ENCODE assay signal across 23 mouse cellular contexts in the genomic region with DNA sequence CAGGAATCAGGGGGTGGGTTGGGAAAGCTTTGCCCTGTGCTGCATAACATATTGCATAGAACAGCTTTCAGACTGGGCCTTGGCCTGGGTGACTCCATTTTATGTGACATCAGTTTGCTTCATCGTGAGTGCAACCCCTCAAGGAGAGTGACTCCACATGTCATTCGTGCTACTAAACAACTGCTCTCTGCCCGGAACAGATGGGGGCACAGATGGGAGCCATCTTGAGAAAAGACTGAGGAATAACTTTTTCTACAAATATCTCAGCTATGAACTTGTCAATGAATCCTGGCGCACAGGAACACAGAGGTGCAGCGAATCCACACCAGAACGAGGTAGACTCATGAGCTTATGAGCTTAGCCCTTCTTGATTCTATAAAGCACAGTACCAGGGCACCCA. TPM values are rescaled to one million over a fixed set of nuclear protein-coding genes. Genes with fewer than 3 reads are reported as not detected.
DNase-seq lines count a peak whose midpoint lies in the region; ATAC-seq and TF ChIP-seq lines count a peak whose summit lies in the region.
"Had no signal": no experiment of that assay in that cellular context is flagged by ENCODE, and none has a peak within 500 bp of the region (broad histone marks: within the 10 kb centered on the region; RNA-seq: fewer than 3 reads in every experiment).

No protein-coding gene starts in this region.

- no peak overlapping the region for H3K4me2 ChIP-seq in intestine, embryonic 15.5 days (replicated peaks)
- H3K4me2 ChIP-seq: embryonic facial prominence, embryonic 13.5 days; heart, embryonic 11.5 days; liver, embryonic 13.5 days; midbrain, embryonic 13.5 days; neural tube, embryonic 12.5 days had no signal

- peaks cover 35% of the 10 kb centered on the region for H3K4me1 ChIP-seq in heart, embryonic 10.5 days
- H3K4me1 ChIP-seq in embryonic fibroblast, embryonic 13.5 days (ENCODE audit: control insufficient read depth, insufficient read depth, low read length): peaks cover 6% of the 10 kb centered on the region; the same call in 1 of the 2 replicates
- no peaks in the 10 kb centered on the region for H3K4me1 ChIP-seq in intestine, embryonic 15.5 days (replicated peaks)
- H3K4me1 ChIP-seq: neural tube, embryonic 12.5 days had no signal

- no peak for TF ChIP-seq CTCF in embryonic fibroblast, embryonic 13.5 days (IDR thresholded peaks at IDR 0.05; ENCODE audit: borderline replicate concordance, insufficient read depth, low read length)

- no peaks in the 10 kb centered on the region for H3K9me3 ChIP-seq in heart, embryonic 10.5 days
- H3K9me3 ChIP-seq in intestine, embryonic 15.5 days: no peaks in the 10 kb centered on the region
- H3K9me3 ChIP-seq: embryonic facial prominence, embryonic 13.5 days; liver, embryonic 13.5 days; midbrain, embryonic 13.5 days; neural tube, embryonic 12.5 days had no signal

- no peaks in the 10 kb centered on the region for H3K36me3 ChIP-seq in heart, embryonic 10.5 days
- no peaks in the 10 kb centered on the region for H3K36me3 ChIP-seq in intestine, embryonic 15.5 days
- H3K36me3 ChIP-seq: embryonic facial prominence, embryonic 13.5 days; liver, embryonic 13.5 days; midbrain, embryonic 13.5 days; neural tube, embryonic 12.5 days had no signal

- DNase-seq in heart, embryonic 10.5 days (ENCODE audit: low spot score): peak; percentile 54
- DNase-seq in heart, adult 9 months (ENCODE audit: low spot score in 2 of 2): no peak
- DNase-seq in layer of hippocampus, adult 8-10 months (ENCODE audit: low spot score in 2 of 2): peak; percentile 64 to 75
- peak; percentile 63 to 64 for DNase-seq in layer of hippocampus, postnatal 36 days
- no peak for DNase-seq in neural tube, embryonic 10.5 days (ENCODE audit: extremely low spot score, low spot score)
- DNase-seq: adrenal gland, adult 8-10 months; cerebellum, adult 8-10 months; cerebellum, postnatal 36 days; embryo, embryonic 11 days; kidney, adult 18-20 months; liver, embryonic 13.5 days; lung, adult 2 months; lung, postnatal 14 days; thymus, adult 18-20 months; thymus, postnatal 36 days had no signal

- no peak for ATAC-seq in intestine, embryonic 15.5 days
- ATAC-seq: midbrain, embryonic 13.5 days had no signal

- no peak overlapping the region for H3K4me3 ChIP-seq in heart, embryonic 10.5 days
- no peak overlapping the region for H3K4me3 ChIP-seq in embryonic fibroblast, embryonic 13.5 days (ENCODE audit: insufficient read depth, low read length)
- no peak overlapping the region for H3K4me3 ChIP-seq in intestine, embryonic 15.5 days (replicated peaks)
- H3K4me3 ChIP-seq: embryonic facial prominence, embryonic 13.5 days; liver, embryonic 13.5 days; megakaryocyte, embryonic 14.5 days; midbrain, embryonic 13.5 days; neural tube, embryonic 12.5 days had no signal

- no peak overlapping the region for H3K9ac ChIP-seq in intestine, embryonic 15.5 days
- H3K9ac ChIP-seq: embryonic facial prominence, embryonic 13.5 days; liver, embryonic 13.5 days; midbrain, embryonic 13.5 days; neural tube, embryonic 12.5 days had no signal

- H3K27me3 ChIP-seq in heart, embryonic 10.5 days (ENCODE audit: insufficient read depth, poor library complexity, severe bottlenecking): no peaks in the 10 kb centered on the region
- H3K27me3 ChIP-seq in intestine, embryonic 15.5 days (replicated peaks): no peaks in the 10 kb centered on the region
- H3K27me3 ChIP-seq: embryonic facial prominence, embryonic 13.5 days; liver, embryonic 13.5 days; midbrain, embryonic 13.5 days; neural tube, embryonic 12.5 days had no signal

- WGBS in heart, embryonic 10.5 days: 92% methylated on average over 6 of the region's 6 CpGs
- WGBS in intestine, embryonic 15.5 days: 86% methylated on average over 6 of the region's 6 CpGs

- no peak overlapping the region for H3K27ac ChIP-seq in heart, embryonic 10.5 days
- H3K27ac ChIP-seq in embryonic fibroblast, embryonic 13.5 days (ENCODE audit: insufficient read depth, low read length): peak overlapping the region; percentile 93; the same call in 1 of the 2 replicates
- H3K27ac ChIP-seq in intestine, embryonic 15.5 days: no peak overlapping the region
- H3K27ac ChIP-seq: embryonic facial prominence, embryonic 13.5 days; kidney, postnatal 0 days; liver, embryonic 13.5 days; midbrain, embryonic 13.5 days; neural tube, embryonic 12.5 days had no signal

- TF ChIP-seq POLR2A in embryonic fibroblast, embryonic 13.5 days (IDR thresholded peaks at IDR 0.05; ENCODE audit: low read depth, low read length): no peak

RNA-seq across cellular contexts. Expression of a gene that starts 14.3 kb away (rescaled TPM):
- polyA plus RNA-seq in heart, embryonic 10.5 days (2016; fragmentation: Nextera tagmentation; extraction: Ambion mirVana): 30.4 and 51.3 TPM in 2 replicates
- 58.5 and 77.0 TPM in 2 replicates for polyA plus RNA-seq in embryonic fibroblast, embryonic 13.5 days (2011; ENCODE audit: insufficient read length, low read depth, missing spikeins)
- 10 to 100 TPM in 2 of 4 experiments, 1 to 10 TPM in 2; 2.6 to 16.0 (median 6.7) TPM for total RNA-seq in layer of hippocampus, adult 8-10 months (2022)
- 1 to 10 TPM; 1.7 to 2.6 TPM for total RNA-seq in layer of hippocampus, postnatal 36 days (2021)
- 18.0 and 18.5 TPM in 2 replicates for polyA plus RNA-seq in intestine, embryonic 15.5 days (2015; fragmentation: Nextera tagmentation; extraction: Ambion mirVana)

Comparison
In these comparisons a context has a peak if more than half of its experiments do, and no peak if none do; other contexts are left out.
1. DNase-seq: peak in heart, embryonic 10.5 days (single experiment), layer of hippocampus, adult 8-10 months (2 of 2) and layer of hippocampus, postnatal 36 days (2 of 2); none in heart, adult 9 months (0 of 2) and neural tube, embryonic 10.5 days (single experiment).